Mouse (Mus musculus) heart, postnatal 0 days (tissue): ENCODE measurements around the gene Vtcn1.

Experiments used
- CTCF ChIP-seq: IDR thresholded peaks from 2 replicates; pipeline ENCODE4 v1.5.1; 2016; ENCODE audit warnings: antibody characterized with exemption, control low read depth, low read depth
- EP300 ChIP-seq: IDR thresholded peaks from 2 replicates; pipeline ENCODE4 v1.6.1; 2016; ENCODE audit warnings: antibody characterized with exemption, low read depth

GRCm38 (mm10) chr3:100931332-100932076 lies 106.2 kb downstream of the Vtcn1 start:
- TF ChIP-seq CTCF (no peak), EP300 (no peak)
